Mouse (Mus musculus) intestine, embryonic 15.5 days (tissue): ENCODE results near the gene Acsbg1. TPM values are rescaled to one million over a fixed set of nuclear protein-coding genes. Genes with fewer than 3 reads are reported as not detected.

ENCODE experiments used
- ATAC-seq: fragments of 200-750 bp; cut with Nextera tagmentation; 2 replicates; pipeline ENCODE4 v1.8.0; 2017; ENCODE audit warnings: moderate TSS enrichment, moderate library complexity
- H3K27ac ChIP-seq: fragments of 300-500 bp; sonication (generic); 2 replicates; pipeline ENCODE4 v1.5.1; 2015; ENCODE audit warnings: mild to moderate bottlenecking, inconsistent platforms
- H3K27me3 ChIP-seq: fragments of 300-500 bp; sonication (generic); replicated peaks from 2 replicates; pipeline ENCODE4 v1.6.1; 2015; ENCODE audit warnings: inconsistent platforms
- H3K36me3 ChIP-seq: fragments of 300-500 bp; sonication (generic); 2 replicates; pipeline ENCODE4 v1.6.1; 2015; ENCODE audit warnings: inconsistent platforms
- H3K4me1 ChIP-seq: fragments of 300-500 bp; sonication (generic); replicated peaks from 2 replicates; pipeline ENCODE4 v1.6.1; 2015; ENCODE audit warnings: inconsistent platforms
- H3K4me2 ChIP-seq: fragments of 300-500 bp; sonication (generic); replicated peaks from 2 replicates; pipeline ENCODE4 v1.6.1; 2015; ENCODE audit warnings: mild to moderate bottlenecking, inconsistent platforms
- H3K4me3 ChIP-seq: fragments of 300-500 bp; sonication (generic); replicated peaks from 2 replicates; pipeline ENCODE4 v1.5.1; 2015; ENCODE audit warnings: inconsistent platforms
- H3K9ac ChIP-seq: fragments of 300-500 bp; sonication (generic); 2 replicates; pipeline ENCODE4 v1.6.1; 2015; ENCODE audit warnings: inconsistent platforms
- H3K9me3 ChIP-seq: fragments of 300-500 bp; sonication (generic); 2 replicates; pipeline ENCODE4 v1.6.1; 2016; ENCODE audit warnings: inconsistent platforms
- WGBS: fragments of 180-500 bp; shearing (Covaris S2); methylation state at CpG from one replicate; pipeline ENCODE4 v1.1.7; 2015; 5-methylcytosine and 5-hydroxymethylcytosine counted together
- polyA plus RNA-seq: library from polyadenylated mRNA; unstranded; fragments of >200 nt; fragmentation: Nextera tagmentation; extraction: Ambion mirVana; gene quantifications from 2 replicates; pipeline ENCODE4 v1.2.1, GENCODE M21; 2015

The Acsbg1 gene
- polyA plus RNA-seq, 1 experiment from 2014 or later: 0.16 TPM

DNA sequence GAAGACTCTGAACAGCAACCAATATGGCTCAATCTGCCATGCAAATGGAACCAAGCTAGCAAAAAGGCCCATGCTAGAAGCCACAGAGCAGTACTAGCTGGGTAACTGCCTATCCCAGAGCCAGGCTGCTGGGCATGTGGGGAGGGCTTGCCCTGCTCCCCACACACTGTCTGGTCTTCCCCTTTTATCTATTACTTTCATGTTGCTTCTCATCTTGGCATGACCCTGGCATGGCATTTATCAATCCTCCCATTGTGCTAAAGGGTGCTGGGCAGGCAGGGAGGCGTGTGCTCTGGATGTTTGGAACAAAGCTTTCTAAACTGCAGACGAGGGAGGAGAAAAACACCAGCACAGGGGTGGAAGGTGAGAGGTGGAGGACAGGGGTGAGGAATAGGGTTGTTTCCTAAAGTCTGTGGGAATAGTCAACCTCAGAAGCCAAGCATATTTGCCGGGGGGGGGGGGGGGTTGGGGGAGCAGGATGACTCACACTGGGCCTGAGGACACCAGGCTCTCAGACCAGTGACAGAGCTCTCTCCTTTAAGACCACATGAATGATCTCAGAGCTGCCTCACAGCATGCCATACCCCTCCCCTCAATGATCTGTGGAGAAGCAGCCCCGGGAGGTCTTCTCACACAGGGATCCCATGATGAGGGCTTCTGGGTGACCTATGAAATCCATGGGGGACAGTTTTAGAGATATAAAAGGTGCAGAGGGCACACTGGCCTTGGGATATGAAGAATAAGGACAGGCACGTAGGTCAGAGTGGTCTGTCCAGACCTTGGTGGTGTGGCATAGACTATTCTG is 24.0 kb downstream of the Acsbg1 start:
- no peak overlapping the region for H3K4me2 ChIP-seq
- H3K4me3 ChIP-seq: no peak overlapping the region
- no peaks in the 10 kb centered on the region for H3K27me3 ChIP-seq
- no peaks in the 10 kb centered on the region for H3K36me3 ChIP-seq
- H3K4me1 ChIP-seq: no peaks in the 10 kb centered on the region
- ATAC-seq: no peak
- no peak overlapping the region for H3K9ac ChIP-seq
- 52% methylated on average over 5 of the region's 5 CpGs for WGBS
- no peak overlapping the region for H3K27ac ChIP-seq
- no peaks in the 10 kb centered on the region for H3K9me3 ChIP-seq

DNA sequence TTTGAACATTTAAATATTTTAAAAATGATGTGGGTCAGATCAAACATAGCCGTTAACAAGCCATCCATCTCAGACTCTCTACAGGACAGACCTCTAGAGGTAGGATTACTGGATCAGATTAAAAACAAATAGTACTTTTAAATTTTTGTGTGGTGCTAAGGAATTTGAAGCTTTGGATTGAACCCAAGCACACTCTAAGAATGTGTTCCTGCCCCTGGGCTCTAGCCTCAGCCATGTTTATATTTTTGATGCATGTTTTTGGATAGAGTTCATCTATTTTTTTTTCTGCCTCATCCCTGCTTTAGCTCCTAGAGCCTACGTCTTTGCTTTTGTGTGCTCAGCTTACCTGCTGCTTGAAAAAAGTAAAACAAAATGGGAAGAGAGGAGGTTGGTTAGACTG is 28.3 kb downstream of the Acsbg1 start:
- Histone ChIP-seq H3K36me3 (no peaks in the 10 kb centered on the region), H3K27ac (no peak overlapping the region), H3K9ac (no peak overlapping the region), H3K4me3 (no peak overlapping the region), H3K4me1 (no peaks in the 10 kb centered on the region), H3K27me3 (no peaks in the 10 kb centered on the region), H3K4me2 (no peak overlapping the region), H3K9me3 (no peaks in the 10 kb centered on the region)
- WGBS: 67% methylated on average over 2 of the region's 2 CpGs
- no peak for ATAC-seq

DNA sequence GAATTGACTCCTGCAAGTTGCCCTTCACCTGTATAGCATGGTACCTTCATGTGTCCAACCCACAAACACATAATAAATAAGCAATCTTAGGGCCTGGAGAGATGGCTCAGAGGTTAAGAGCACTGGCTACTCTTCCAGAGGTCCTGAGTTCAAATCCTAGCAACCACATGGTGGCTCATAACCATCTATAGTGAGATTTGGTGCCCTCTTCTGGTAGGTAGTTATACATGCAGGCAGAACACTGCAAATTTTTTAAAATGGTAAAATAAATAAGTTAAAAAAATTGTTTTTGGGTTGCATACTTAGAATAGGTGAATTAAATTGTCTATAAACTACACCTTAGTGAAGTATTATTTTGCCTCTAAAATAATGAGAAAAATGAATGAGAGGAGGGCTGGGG is 30.8 kb downstream of the Acsbg1 start:
- Histone ChIP-seq H3K36me3 (no peaks in the 10 kb centered on the region), H3K4me2 (no peak overlapping the region), H3K27me3 (no peaks in the 10 kb centered on the region), H3K4me1 (no peaks in the 10 kb centered on the region), H3K27ac (no peak overlapping the region), H3K9me3 (no peaks in the 10 kb centered on the region), H3K4me3 (no peak overlapping the region), H3K9ac (no peak overlapping the region)
- ATAC-seq: no peak

DNA sequence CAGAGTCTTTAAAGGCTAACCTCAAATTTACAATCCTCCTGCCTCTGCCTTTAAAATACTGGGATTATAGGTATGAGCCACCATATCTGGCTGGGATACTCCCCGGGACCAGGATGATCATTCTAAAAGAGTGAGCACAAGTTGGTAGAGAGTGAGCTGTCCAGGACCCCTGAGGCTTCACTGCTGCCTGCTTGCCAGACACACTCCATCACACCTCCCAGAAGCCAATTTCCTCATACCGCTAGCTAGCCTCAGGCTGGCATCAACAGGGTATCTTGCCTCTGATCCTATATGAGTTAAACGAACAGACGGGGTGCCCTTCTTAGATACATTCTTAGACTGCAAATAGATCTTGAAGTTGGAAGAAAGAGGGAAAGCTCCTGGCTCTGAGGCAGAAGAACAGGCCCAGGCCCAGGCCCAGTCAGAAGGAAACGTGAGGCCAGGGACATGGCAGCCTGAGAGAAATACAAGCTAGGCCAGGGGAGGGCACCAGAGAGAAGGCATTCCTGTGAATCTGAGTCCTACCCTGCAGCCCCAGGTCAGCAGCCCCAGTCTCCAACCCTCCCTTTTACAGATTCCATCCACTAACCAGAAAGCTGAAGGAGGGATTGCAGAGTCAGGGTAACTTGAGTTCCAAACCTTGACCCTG is 31.9 kb downstream of the Acsbg1 start:
- no peak overlapping the region for H3K4me3 ChIP-seq
- ATAC-seq: no peak
- no peak overlapping the region for H3K27ac ChIP-seq
- H3K4me1 ChIP-seq: no peaks in the 10 kb centered on the region
- H3K9ac ChIP-seq: no peak overlapping the region
- H3K36me3 ChIP-seq: no peaks in the 10 kb centered on the region
- no peaks in the 10 kb centered on the region for H3K9me3 ChIP-seq
- no peak overlapping the region for H3K4me2 ChIP-seq
- WGBS: 86% methylated on average over 5 of the region's 5 CpGs
- H3K27me3 ChIP-seq: no peaks in the 10 kb centered on the region

DNA sequence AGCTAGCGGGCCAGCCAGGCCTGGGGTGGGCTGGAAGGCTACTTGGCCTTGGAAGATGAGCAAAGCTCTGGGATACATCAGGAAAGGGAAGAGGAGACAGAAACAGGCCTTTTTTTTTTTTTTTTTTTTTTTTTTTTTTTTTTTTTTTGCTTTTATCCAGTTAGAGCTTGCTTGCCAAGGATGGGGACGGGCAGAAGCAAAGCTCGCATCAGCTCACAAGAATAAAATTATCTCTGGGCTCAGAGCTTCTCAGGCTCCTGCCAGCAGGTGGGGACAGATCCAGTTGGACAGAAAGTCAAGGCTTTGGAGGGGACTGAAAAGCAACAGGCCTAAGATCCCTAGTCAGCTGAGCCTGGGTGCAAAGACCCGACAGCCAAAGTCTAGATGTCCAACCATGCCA is 32.9 kb downstream of the Acsbg1 start:
- H3K27me3 ChIP-seq: no peaks in the 10 kb centered on the region
- ATAC-seq: no peak
- 73% methylated on average over 4 of the region's 4 CpGs for WGBS
- H3K9ac ChIP-seq: no peak overlapping the region
- H3K9me3 ChIP-seq: no peaks in the 10 kb centered on the region
- H3K4me1 ChIP-seq: no peaks in the 10 kb centered on the region
- no peak overlapping the region for H3K4me3 ChIP-seq
- no peaks in the 10 kb centered on the region for H3K36me3 ChIP-seq
- H3K4me2 ChIP-seq: no peak overlapping the region
- no peak overlapping the region for H3K27ac ChIP-seq

DNA sequence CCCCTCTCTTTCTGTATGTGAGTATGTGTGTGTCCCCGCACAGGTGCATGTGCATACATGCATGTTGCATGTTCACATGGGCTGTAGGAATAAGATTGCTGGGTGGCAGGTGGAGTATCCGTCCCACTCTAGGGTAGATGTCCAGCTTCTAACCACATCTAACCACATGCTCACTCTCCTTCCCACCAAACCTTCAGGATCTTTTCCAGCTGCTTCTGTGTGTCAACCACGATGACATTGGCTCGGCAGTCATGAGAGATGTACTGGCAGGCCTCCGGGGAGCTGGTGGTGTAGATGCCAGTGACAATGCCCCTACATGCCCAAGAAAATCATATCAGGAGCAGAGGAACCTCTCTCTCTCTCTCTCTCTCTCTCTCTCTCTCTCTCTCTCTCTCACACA is 34.4 kb downstream of the Acsbg1 start:
- Histone ChIP-seq H3K4me3 (no peak overlapping the region), H3K4me1 (no peaks in the 10 kb centered on the region), H3K9me3 (no peaks in the 10 kb centered on the region), H3K27me3 (no peaks in the 10 kb centered on the region), H3K9ac (no peak overlapping the region), H3K27ac (no peak overlapping the region), H3K36me3 (no peaks in the 10 kb centered on the region), H3K4me2 (no peak overlapping the region)
- ATAC-seq: no peak
- WGBS: 93% methylated on average over 5 of the region's 5 CpGs

DNA sequence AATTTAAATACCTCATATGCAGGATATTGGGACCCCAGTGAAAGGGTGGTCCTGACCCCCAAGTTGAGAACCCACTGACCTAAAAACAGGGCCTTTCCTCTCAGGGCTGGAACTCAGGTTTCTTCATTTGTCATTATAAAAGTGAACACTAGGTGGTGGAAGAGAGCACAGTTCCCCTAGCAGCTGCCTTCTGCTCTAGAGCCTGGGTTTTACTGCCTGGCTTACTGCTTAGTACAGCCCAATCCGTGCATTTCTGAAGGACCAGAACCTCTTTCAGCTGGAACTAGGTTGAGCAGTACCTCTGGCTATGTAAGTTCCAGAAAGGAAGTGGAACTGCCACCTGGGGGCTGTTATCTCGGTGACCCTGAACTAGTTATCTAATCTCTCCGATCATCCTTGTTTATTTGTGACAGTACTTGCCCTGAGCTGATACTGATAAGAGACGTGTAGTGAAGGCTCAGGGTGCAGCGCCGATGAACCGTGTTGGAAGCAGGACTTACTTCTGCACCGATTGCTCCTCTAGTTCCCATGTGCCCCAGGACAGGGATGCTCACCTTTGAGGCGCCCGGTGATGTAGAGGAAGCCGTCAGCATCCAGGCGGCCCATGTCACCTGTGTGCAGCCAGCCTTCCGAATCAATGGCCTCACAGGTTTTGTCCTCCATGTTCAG is 47.4 kb downstream of the Acsbg1 start:
- Histone ChIP-seq H3K9me3 (no peaks in the 10 kb centered on the region), H3K4me2 (no peak overlapping the region), H3K4me1 (no peaks in the 10 kb centered on the region), H3K36me3 (no peaks in the 10 kb centered on the region), H3K9ac (no peak overlapping the region), H3K27ac (no peak overlapping the region), H3K27me3 (no peaks in the 10 kb centered on the region), H3K4me3 (no peak overlapping the region)
- 45% methylated on average over 13 of the region's 13 CpGs for WGBS
- ATAC-seq: peak; percentile 82

DNA sequence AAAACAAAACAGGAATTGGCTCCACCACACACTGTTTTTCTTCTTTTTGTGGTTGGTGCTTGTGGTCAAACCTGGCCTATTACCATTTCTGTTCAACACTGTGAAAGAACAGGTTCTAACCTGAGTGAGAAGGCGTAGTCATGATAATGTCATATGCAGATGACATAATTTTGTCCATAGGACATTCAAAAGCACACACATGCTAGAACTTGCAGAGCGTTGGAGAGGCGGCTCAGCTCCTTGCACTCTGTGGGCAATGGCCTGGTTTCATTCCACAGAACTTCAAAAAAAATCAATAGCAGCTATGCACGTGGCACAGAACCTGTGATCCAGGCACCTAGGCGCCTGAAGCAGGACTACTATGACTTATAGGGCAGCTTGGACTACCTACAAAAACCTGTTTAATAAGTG is 48.9 kb downstream of the Acsbg1 start:
- Histone ChIP-seq H3K9ac (no peak overlapping the region), H3K27me3 (no peaks in the 10 kb centered on the region), H3K36me3 (no peaks in the 10 kb centered on the region), H3K4me3 (no peak overlapping the region), H3K4me2 (no peak overlapping the region), H3K4me1 (no peaks in the 10 kb centered on the region), H3K27ac (no peak overlapping the region), H3K9me3 (no peaks in the 10 kb centered on the region)
- no peak for ATAC-seq
- 80% methylated on average over 5 of the region's 5 CpGs for WGBS

DNA sequence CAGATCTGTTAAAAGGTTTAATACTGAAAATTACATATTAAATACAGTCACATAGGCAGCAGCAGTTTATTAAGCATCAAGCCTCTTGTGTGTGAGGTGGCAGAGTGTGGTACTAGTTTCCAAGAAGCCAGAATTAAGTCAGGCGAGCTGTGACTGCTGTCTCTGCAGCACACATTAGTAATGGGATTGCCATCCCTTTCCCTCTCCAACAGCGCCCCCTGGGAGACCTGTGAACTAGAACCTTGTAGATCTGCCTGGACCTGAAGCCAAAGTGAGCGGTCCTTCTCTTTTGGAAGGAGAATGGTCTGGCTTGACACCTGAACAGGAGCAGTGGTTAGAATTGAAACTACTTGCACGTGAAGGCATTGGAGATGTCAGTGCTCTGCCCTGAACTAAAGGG is 56.8 kb downstream of the Acsbg1 start:
- 55% methylated on average over 4 of the region's 4 CpGs for WGBS
- no peaks in the 10 kb centered on the region for H3K9me3 ChIP-seq
- H3K4me2 ChIP-seq: no peak overlapping the region
- ATAC-seq: no peak
- H3K9ac ChIP-seq: no peak overlapping the region
- no peak overlapping the region for H3K27ac ChIP-seq
- peaks cover 15% of the 10 kb centered on the region for H3K36me3 ChIP-seq
- no peaks in the 10 kb centered on the region for H3K27me3 ChIP-seq
- H3K4me1 ChIP-seq: no peaks in the 10 kb centered on the region
- H3K4me3 ChIP-seq: no peak overlapping the region

DNA sequence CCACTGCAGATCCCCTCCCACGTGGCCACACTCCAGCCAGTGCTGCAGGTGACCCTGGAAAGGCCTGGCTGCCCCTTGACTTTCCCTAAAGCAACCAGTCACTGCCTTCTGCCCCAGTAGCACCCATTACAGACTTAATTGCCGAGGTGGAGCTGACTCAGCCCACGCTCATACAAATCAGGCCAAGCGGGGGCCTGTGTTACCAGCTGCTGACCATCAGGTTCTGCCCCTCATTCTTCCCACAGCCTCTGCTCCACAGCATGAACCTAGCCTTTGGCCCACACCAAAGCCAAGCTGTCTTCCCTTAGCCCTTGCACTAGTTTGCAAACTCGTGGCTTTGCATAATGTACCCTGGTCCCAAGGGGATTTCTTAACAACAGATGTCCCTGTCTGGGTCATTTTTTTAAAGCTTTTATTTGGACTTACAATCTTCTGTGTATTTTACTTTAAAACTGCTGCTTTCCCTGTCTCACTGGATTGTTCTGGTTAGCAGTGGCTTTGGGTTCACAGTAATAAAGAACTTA is 57.5 kb downstream of the Acsbg1 start:
- Histone ChIP-seq H3K4me2 (no peak overlapping the region), H3K36me3 (peaks cover 19% of the 10 kb centered on the region)
- 78% methylated on average over 5 of the region's 5 CpGs for WGBS

DNA sequence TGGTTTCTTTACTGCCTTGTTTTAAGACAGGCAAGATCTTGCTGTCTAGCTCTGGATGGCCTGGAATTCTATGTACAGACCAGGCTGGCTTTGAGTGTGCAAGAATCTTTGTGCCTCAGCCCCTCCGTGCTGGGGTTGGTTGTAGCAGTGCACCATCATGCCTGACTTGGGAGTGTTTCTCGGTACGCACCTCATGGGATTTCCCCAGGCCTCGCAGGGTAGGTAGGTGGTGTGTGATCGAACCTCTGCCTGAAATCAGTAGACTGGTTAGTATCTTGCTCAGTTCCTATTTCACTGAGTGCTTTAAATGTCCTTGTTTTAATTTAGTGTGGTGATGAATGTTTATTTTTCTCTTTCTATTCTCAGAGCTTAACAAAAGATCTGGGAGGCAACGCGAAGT is 58.8 kb downstream of the Acsbg1 start:
- H3K27ac ChIP-seq: no peak overlapping the region
- no peak overlapping the region for H3K9ac ChIP-seq
- no peak for ATAC-seq
- no peaks in the 10 kb centered on the region for H3K9me3 ChIP-seq
- no peaks in the 10 kb centered on the region for H3K4me1 ChIP-seq
- H3K27me3 ChIP-seq: no peaks in the 10 kb centered on the region
- H3K4me2 ChIP-seq: no peak overlapping the region
- H3K4me3 ChIP-seq: no peak overlapping the region
- H3K36me3 ChIP-seq: peaks cover 22% of the 10 kb centered on the region
- 89% methylated on average over 7 of the region's 7 CpGs for WGBS

More for the DNA sequence above, 57.5 kb downstream of the Acsbg1 start:
- Histone ChIP-seq H3K27ac (no peak overlapping the region), H3K4me1 (no peaks in the 10 kb centered on the region), H3K9ac (no peak overlapping the region), H3K27me3 (no peaks in the 10 kb centered on the region), H3K9me3 (no peaks in the 10 kb centered on the region), H3K4me3 (no peak overlapping the region)
- ATAC-seq: no peak

DNA sequence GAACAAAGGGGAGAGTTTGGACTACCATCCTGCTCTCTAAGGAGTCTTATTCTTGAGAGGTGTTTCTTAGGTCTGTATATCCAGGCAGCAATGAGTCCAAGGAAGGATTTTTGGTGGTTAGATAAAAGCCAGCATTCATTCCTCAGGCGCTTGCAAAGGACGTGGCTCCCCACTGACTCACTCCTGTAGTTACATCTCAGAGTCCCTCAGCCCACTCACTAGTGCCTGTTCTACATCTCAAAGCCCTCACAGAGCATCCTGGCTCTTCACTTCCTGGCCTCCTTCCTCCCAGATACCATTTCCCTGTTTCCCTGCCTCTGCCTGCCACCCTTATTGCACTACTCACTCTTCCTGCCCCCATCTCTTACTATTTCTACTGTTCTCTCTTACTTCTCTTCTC is 59.3 kb downstream of the Acsbg1 start:
- no peak overlapping the region for H3K27ac ChIP-seq
- ATAC-seq: no peak
- 97% methylated on average over 2 of the region's 2 CpGs for WGBS
- no peaks in the 10 kb centered on the region for H3K4me1 ChIP-seq
- H3K27me3 ChIP-seq: no peaks in the 10 kb centered on the region
- no peak overlapping the region for H3K4me2 ChIP-seq
- H3K9ac ChIP-seq: no peak overlapping the region
- peaks cover 22% of the 10 kb centered on the region for H3K36me3 ChIP-seq
- no peaks in the 10 kb centered on the region for H3K9me3 ChIP-seq
- no peak overlapping the region for H3K4me3 ChIP-seq
